Mouse (Mus musculus) cerebellum, postnatal 10 days (tissue): ENCODE results near the gene D930048N14Rik.

ENCODE experiments used
- DNase-seq, 2 experiments: peaks; one replicate each; pipeline ENCODE4 v3.0.0; 2021; ENCODE audit warnings: mixed read lengths in 2 of 2

D930048N14Rik gene

DNA sequence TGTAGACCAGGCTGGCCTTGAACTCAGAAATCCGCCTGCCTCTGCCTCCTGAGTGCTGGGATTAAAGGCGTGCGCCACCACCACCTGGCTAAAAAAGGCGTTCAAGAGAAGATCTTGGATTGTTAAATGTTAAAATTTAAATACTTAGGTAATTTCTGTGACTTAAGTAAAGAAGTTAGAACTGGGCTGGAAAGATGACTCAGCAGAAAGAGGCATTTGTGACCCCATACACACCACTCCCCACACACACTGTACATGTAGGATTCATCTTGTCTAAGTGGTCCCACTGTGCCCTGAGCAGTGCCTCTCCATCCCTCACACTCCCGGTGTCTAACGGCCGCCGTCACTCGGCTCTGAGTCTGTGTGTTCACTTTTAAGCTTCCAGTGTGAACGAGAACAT lies 55.7 kb downstream of the D930048N14Rik start:
- DNase-seq, result no peak

DNA sequence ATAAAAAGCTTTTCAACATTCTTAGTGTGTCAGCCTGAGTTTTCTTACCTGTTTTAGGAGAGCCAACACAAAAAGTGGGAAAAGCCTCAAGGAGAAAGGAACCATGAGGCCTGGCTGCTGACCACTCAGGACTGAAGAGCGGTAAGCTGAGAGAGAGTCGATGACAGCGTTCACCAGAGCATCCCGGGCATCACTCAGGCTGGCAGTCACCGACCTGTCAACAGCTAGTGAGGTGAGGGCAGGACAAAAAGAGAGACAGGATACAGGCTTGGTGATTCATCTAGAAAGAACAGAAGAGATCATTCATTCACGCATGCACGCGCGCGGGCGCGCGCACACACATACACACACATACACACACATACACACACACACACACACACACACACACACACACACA lies 56.3 kb downstream of the D930048N14Rik start:
- no peak for DNase-seq
